Comparison of ENCODE assay signal across 8 mouse cellular contexts in genomic region chr1:151345109-151345862, GRCm38 (mm10). TPM values are rescaled to one million over a fixed set of nuclear protein-coding genes. Genes with fewer than 3 reads are reported as not detected.
DNase-seq lines count a peak whose midpoint lies in the region; ATAC-seq and TF ChIP-seq lines count a peak whose summit lies in the region.

No protein-coding gene starts in this region.

- no peaks in the 10 kb centered on the region for H3K9me3 ChIP-seq in forebrain, postnatal 0 days (ENCODE audit: low read length)
- no peaks in the 10 kb centered on the region for H3K9me3 ChIP-seq in lung, embryonic 14.5 days (ENCODE audit: low read depth, low read length)

- H3K4me3 ChIP-seq in cerebellum, adult 2 months (replicated peaks; ENCODE audit: insufficient read depth, low read depth, low read length) = peak overlapping the region; percentile 82
- H3K4me3 ChIP-seq in forebrain, postnatal 0 days (ENCODE audit: low read depth, low read length) = peak overlapping the region; percentile 89
- peak overlapping the region; percentile 81 for H3K4me3 ChIP-seq in lung, embryonic 14.5 days (ENCODE audit: low read depth, low read length)

- peak; percentile 66 for DNase-seq in MEL-GATA-1-ER (ENCODE audit: extremely low read depth, low read depth)
- peak; percentile 97 to 98 for DNase-seq in cerebellum, adult 2 months
- DNase-seq in forebrain, postnatal 0 days = peak; percentile 96
- DNase-seq in heart, postnatal 4 days = peak; percentile 98
- peak; percentile 90 to 95 for DNase-seq in layer of hippocampus, adult 8-10 months (ENCODE audit: low spot score in 2 of 2)
- DNase-seq in lung, embryonic 14.5 days = peak; percentile 97
- DNase-seq in testis, postnatal 14 days (ENCODE audit: low spot score) = peak; percentile 94

- no peak for TF ChIP-seq CTCF in cerebellum, adult 2 months (IDR thresholded peaks at IDR 0.05; ENCODE audit: borderline replicate concordance, insufficient read depth, low read depth, low read length)
- TF ChIP-seq CTCF in forebrain, postnatal 0 days (IDR thresholded peaks at IDR 0.05; ENCODE audit: low read depth) = no peak
- no peak for TF ChIP-seq CTCF in lung, embryonic 14.5 days (IDR thresholded peaks at IDR 0.05; ENCODE audit: low read depth)

- peak overlapping the region; percentile 74 for H3K4me2 ChIP-seq in forebrain, postnatal 0 days (ENCODE audit: low read depth)
- H3K4me2 ChIP-seq in lung, embryonic 14.5 days = peak overlapping the region; percentile 71

- peaks cover 3% of the 10 kb centered on the region for H3K4me1 ChIP-seq in cerebellum, adult 2 months (ENCODE audit: control insufficient read depth, insufficient read depth, low read length)
- peaks cover 6% of the 10 kb centered on the region for H3K4me1 ChIP-seq in forebrain, postnatal 0 days (ENCODE audit: insufficient read depth)
- H3K4me1 ChIP-seq in lung, embryonic 14.5 days (ENCODE audit: insufficient read depth) = peaks cover 4% of the 10 kb centered on the region

- 0 out of 2 replicates have a peak, but pooled peaks have one; percentile 23 for TF ChIP-seq POLR2A in cerebellum, adult 2 months (IDR thresholded peaks at IDR 0.05; ENCODE audit: borderline replicate concordance, insufficient read depth, low read length)

- ATAC-seq in forebrain, postnatal 0 days = peak; percentile 86
- peak; percentile 86 for ATAC-seq in lung, embryonic 14.5 days (ENCODE audit: insufficient read depth)
- peak; percentile 44 for ATAC-seq in neutrophil, adult 5-6 weeks (ENCODE audit: extremely low read depth, insufficient number of reproducible peaks, low FRiP score, poor library complexity, severe bottlenecking)

- no peaks in the 10 kb centered on the region for H3K27me3 ChIP-seq in cerebellum, adult 2 months (ENCODE audit: control insufficient read depth, insufficient read depth, low read length)
- no peaks in the 10 kb centered on the region for H3K27me3 ChIP-seq in forebrain, postnatal 0 days (ENCODE audit: insufficient read depth, low read length)
- H3K27me3 ChIP-seq in lung, embryonic 14.5 days (ENCODE audit: insufficient read depth, low read length) = no peaks in the 10 kb centered on the region

- H3K36me3 ChIP-seq in forebrain, postnatal 0 days (ENCODE audit: insufficient read depth) = peaks cover 2% of the 10 kb centered on the region; the same call in 1 of the 2 replicates
- H3K36me3 ChIP-seq in lung, embryonic 14.5 days (ENCODE audit: insufficient read depth) = peaks cover 3% of the 10 kb centered on the region

- H3K27ac ChIP-seq in cerebellum, adult 2 months (ENCODE audit: insufficient read depth, low read length) = peak overlapping the region; percentile 63
- peak overlapping the region; percentile 96 for H3K27ac ChIP-seq in forebrain, postnatal 0 days (ENCODE audit: low read depth, low read length)
- peak overlapping the region; percentile 93 for H3K27ac ChIP-seq in lung, embryonic 14.5 days (ENCODE audit: low read depth)

- WGBS in cerebellum, adult 2 months = under 1% methylated on average over 55 of the region's 55 CpGs
- 3% methylated on average over 54 of the region's 55 CpGs for WGBS in forebrain, postnatal 0 days
- under 1% methylated on average over 55 of the region's 55 CpGs for WGBS in lung, embryonic 14.5 days

- peak overlapping the region; percentile 98 for H3K9ac ChIP-seq in forebrain, postnatal 0 days
- peak overlapping the region; percentile 94 for H3K9ac ChIP-seq in lung, embryonic 14.5 days

RNA-seq across cellular contexts. Expression of gene Ivns1abp, which starts 1.0 kb away (rescaled TPM):
- polyA plus RNA-seq in cerebellum, adult 2 months (2012; rRNA removed) = 108 and 110 TPM in 2 replicates
- 246 and 251 TPM in 2 replicates for total RNA-seq in forebrain, postnatal 0 days (2014; rRNA removed)
- polyA plus RNA-seq in forebrain, postnatal 0 days (2015; fragmentation: Nextera tagmentation; extraction: Ambion mirVana) = 217 and 240 TPM in 2 replicates
- 100 to 1,000 TPM; 286 to 289 TPM for total RNA-seq in heart, postnatal 4 days (2021)
- 10 to 100 TPM; 87.0 to 94.5 (median 92.4) TPM for total RNA-seq in layer of hippocampus, adult 8-10 months (2022)
- 266 and 268 TPM in 2 replicates for polyA plus RNA-seq in lung, embryonic 14.5 days (2014; fragmentation: Nextera tagmentation; extraction: Ambion mirVana)
- total RNA-seq in neutrophil, adult 5-6 weeks (2017) = 318 and 362 TPM in 2 replicates

Comparison
In these comparisons a context has a peak if more than half of its experiments do, and no peak if none do; other contexts are left out.
1. Peak in every context shown above with its lines: DNase-seq, ATAC-seq, H3K4me3 ChIP-seq and H3K27ac ChIP-seq.